Mouse (Mus musculus) right cerebral cortex, postnatal 4 days (tissue): ENCODE results near the gene Caskin2.
A peak's percentile ranks its signal among the peaks of the same experiment; 100 is the strongest.
"Not testable (repeated sequence)": the region's sequence is repeated elsewhere in the genome, so short reads cannot be mapped to it uniquely, and the experiment has no call there.

Source experiments
- DNase-seq: peaks from one replicate; pipeline ENCODE4 v3.0.0-alpha.2; 2022

Gene Caskin2

DNA sequence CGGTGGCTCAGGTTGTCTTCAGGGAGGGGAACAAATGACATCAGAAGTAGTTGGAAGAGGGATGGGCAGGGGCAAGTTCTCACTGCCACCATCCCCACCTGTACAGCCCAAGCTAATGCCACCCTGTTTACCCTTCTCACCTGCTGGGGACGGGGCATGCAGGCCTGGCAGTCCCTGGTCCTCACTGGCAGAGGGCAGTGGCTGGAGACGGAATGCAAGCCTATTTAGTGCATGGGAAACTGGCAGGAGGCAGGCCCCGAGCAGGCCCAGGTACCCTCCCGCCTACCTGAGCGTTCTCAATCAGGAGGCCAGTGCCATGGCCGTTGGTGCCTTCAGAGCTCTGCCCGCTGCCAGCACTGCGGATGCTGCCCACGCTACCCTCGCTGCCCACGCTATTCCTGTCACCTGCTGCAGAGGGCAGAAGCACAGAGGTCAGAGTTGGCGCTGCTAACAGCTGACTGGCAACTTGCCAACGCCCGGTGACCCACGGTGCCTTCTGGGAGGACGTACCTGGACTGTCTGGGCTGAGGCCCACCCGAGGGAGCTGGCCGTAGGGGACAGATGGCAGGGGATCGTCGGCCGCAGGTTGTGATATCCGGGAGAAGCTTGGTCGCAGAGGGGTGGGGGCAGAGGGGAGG lies 10.2 kb downstream of the Caskin2 start:
- no peak for DNase-seq

GRCm38 (mm10) chr11:115800981-115801380 lies 12.5 kb downstream of the Caskin2 start:
- no peak for DNase-seq

- DNase-seq: no peak
Measured at GRCm38 (mm10) chr11:115797665-115798064, 15.8 kb downstream of the Caskin2 start.

DNA sequence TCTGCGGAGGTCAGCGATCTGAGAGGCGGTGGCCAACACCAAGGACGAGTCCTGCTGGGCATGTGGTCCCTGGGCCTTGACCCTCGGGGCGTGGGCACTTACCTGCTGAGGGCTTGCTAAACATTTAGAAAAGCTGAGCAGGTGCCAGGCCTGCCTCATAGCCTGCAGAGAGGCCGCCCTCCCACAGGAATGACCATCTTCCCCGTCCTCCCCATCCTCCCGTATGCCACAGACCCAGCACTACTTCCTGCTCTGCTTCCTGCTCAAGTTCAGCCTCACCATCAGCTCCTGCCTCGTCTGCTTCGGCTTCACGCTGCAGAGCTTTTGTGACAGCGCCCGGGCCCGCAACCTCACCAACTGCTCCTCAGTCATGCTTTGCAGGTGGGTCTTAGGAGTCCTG lies 16.5 kb downstream of the Caskin2 start:
- DNase-seq: no peak

GRCm38 (mm10) chr11:115792353-115792752 lies 21.1 kb downstream of the Caskin2 start:
- no peak for DNase-seq

DNA sequence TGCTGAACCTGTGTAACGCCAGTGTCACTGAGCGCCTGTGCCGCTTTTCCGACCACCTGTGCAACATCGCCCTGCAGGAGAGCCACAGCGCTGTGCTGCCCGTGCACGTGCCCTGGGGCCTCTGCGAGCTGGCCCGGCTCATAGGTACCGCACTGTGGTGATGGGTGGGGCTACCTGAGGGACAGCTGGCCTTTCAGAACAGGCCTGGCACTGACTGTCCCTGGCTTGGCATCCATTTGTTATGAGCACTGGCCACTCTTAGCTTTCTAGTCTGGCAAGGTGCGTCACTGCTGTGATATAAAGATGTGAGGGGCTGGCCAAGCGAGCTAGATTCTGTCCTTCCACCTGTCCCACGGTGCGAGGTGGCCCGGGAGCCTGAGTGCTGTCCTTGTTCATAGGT lies 21.5 kb downstream of the Caskin2 start:
- DNase-seq: no peak

DNA sequence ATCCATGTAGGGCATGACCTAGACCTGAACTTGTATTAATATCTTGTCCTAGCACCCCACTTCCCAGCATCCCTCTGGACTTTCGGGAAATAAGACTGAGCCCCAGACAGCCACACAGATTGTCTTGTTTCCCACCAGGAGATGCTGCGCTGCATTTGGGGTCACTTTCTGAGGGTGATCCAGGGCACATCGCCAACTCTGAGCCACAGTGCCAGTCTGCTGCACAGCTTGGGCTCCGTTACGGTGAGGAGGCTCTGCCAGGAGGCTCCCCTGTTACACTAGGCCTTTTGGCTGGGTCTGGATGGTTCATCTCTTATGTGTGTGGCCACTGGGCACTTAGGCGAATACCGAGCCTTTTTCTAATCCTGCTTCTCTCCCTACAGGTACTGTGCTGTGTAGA lies 23.7 kb downstream of the Caskin2 start:
- DNase-seq: no peak

DNA sequence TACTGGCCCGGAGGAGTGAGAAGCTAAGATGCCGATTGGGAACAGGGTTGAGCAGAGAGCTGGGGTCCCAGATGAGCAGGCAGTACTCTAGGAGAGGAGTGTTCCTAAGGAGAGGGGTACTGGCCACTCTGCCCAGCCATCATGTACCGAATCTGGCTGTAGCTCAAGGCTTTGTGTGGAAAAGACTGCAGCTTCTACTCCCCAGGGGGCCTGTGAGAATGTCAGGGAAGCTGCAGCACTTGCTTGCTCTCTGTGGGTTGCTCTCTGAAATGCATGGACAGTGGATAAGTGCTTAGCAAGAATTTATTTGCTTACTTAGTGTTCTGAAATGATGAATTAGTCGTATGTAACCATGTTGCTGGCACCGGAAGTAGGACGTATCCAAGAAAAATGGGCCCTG lies 27.0 kb downstream of the Caskin2 start:
- DNase-seq: no peak

GRCm38 (mm10) chr11:115780141-115781070 lies 33.0 kb downstream of the Caskin2 start:
- DNase-seq: peak; percentile 40

- peak; percentile 46 for DNase-seq
Measured at GRCm38 (mm10) chr11:115779038-115779571, 34.3 kb downstream of the Caskin2 start.

DNA sequence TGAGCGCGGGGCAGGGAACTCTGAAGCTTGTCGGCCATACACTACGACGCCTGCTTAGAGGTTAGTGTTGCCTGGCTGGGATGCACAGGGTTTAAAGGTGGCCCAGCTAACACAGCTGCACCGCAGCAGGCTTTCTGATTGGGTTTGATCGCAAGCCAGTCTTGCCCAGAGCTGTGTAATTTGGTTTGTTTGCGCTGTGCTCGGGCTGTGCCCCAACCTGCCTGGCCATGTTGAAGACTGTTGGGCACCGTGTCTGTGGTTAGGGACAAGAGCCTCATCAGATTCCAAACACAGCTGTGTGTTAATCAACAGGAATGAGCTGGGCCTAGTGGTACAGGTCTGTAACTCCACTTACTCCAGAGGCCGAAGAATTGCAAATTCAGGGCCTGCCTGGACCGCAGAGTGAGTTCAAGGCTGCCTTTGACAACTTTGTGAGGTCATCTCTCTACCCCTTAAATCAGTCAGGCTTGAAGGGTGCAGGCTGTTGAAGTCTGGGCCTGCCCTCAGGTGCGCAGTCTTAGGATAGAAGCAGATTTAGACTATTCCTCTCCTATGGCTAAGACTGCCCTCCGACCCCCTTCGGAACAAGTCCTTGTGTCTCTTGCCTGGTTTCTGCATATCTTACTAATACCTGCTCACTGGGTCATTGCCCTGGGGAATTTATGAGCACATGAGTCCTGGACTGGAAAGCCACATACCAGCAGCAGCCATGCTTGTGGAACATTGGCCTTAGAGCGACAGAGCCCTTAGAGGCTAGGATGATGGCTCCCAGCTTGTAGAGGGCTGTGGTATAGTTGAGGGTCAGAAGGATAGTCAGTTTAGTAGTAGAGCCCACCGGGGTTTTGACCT lies 35.7 kb downstream of the Caskin2 start:
- no peak for DNase-seq

GRCm38 (mm10) chr11:115776954-115777353 lies 36.5 kb downstream of the Caskin2 start:
- DNase-seq: no peak

DNA sequence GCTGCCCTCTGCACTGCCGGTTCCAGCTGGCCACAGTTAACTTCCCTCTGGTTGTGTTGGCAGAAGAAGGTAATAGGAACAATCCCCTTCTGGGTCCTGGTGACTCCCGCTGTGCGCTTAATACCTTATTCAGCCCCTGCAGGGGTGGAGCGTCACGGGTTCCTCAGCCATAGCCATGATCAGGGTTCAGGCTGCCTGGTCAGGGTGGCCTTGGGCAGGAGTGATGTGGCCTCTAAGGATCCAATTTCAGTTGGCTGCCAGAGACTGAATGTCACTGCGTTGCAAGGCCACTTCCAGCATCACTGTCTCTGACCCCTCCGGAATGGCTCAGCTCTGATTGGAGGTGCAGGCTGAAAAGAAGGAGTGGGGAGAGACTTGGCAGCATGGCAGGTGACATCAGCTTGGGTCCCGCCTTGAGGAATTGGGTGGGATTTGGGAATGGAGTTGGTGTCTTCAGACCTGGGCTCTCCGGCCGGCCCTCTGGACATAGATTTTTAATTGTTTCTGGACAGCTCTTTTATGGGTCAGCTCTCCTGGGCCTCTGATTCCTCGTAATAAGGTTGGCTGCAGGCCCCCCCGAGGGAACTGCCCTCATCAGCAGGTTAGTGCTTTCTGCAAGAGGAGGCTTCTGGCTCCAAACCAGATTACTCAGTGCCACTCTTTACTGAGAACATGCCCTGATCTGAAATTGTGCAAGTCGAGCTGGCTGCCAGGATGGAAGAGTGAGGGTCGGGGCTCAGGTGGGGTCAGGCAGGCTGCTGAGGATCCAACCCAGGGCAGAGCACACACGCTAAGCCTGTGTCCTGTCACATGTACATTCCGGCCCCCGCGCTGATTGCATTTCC lies 37.4 kb downstream of the Caskin2 start:
- DNase-seq: no peak

- no peak for DNase-seq
Measured at GRCm38 (mm10) chr11:115774653-115775052, 38.8 kb downstream of the Caskin2 start.

DNA sequence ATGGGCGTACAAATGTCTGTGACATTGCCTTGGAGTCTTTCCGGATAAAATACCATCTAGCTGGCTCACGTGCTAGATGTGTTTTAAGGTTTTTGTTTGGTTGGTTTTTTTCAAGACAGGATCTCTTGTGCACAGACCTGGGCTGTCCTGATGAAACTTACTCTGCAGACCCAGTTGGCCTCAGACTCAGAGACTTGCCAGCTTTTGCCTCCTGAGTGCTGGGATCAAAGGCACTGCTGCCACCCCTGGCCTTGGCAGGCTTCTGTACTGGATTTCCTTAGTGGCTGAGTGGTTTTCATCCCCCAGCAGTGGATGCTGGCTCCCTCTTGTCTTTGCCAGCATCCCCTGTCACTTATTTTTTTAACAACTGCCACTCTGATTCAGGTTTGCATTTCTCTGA lies 44.5 kb downstream of the Caskin2 start:
- no peak for DNase-seq

- DNase-seq: no peak
Measured at GRCm38 (mm10) chr11:115766981-115767380, 46.5 kb downstream of the Caskin2 start.

DNA sequence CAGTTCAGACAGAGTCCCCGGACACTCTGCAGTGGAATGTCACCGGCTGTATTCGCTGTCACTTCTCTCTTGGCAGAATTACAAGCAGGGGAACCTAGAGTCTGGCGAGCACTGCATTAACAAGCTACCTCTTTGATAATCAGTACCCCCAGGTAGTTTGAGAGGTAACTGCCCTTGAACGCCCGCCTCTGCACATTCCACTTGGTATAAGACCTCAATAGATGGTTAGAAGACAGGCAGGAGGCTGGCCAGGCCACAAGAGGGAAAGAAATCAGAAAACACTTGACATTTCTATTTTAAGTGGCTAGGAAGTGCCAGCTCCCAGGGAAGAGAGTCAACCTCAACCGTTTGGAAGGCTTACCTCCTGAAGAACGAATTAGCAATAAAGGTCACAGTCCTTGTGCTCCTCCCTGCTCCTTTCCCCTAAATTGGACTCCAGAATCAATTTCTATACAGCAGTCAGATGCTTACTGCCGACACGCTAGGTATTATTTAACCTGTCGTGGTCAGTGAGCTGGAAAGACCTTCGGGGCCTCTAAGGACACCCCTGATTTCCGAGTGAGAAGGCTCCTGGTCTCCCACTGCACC lies 47.0 kb downstream of the Caskin2 start:
- no peak for DNase-seq

GRCm38 (mm10) chr11:115765607-115766141 lies 47.8 kb downstream of the Caskin2 start:
- peak; percentile 64 for DNase-seq

- peak; percentile 95 for DNase-seq
Measured at GRCm38 (mm10) chr11:115765103-115765606, 48.3 kb downstream of the Caskin2 start, which contains the start of gene Tmem94. Tmem94 (plus strand) TSS chr11:115765433.

DNA sequence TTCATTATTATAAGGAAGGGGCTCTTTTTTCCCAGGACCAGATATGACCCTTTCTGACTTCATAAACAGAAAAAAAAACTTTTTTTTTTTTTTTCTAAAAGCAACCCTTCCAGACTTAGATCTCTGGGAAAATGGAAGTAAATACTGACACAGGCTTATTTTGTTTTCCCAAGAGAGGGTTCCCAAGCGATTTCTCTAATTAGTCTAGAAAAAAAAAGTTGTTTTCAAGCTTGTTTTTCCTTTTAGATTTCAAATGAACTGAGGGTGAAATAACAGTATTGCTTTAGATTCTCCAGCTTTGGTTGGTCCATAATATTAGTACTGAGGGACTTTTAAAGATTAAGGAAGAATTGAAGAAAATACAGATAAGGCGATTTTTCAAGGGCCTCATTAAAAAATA lies 48.7 kb downstream of the Caskin2 start:
- DNase-seq: no peak

- DNase-seq: not testable (repeated sequence)
Measured at GRCm38 (mm10) chr11:115762176-115762575, 51.3 kb downstream of the Caskin2 start.
